Mouse (Mus musculus) spleen, postnatal 36 days (tissue): ENCODE data around the gene Als2cr12.
"Not testable (repeated sequence)": the region's sequence is repeated elsewhere in the genome, so short reads cannot be mapped to it uniquely, and the experiment has no call there.

Experiments used
- DNase-seq, 2 experiments: peaks; one replicate each; pipeline ENCODE4 v3.0.0; 2022; ENCODE audit warnings: low spot score in 2 of 2, mixed read lengths in 1 of 2

Gene Als2cr12

GRCm38 (mm10) chr1:58695810-58696209 is at the start of gene Als2cr12:
TSS of gene Als2cr12 (minus strand) at chr1:58695989.
- DNase-seq, result not testable (repeated sequence)

GRCm38 (mm10) chr1:58744645-58745044 is 48.9 kb upstream of the Als2cr12 start:
- peak in 1 of 2 experiments; percentile 41 for DNase-seq

GRCm38 (mm10) chr1:58743252-58743651 is 47.5 kb upstream of the Als2cr12 start:
- DNase-seq, result no peak

GRCm38 (mm10) chr1:58742571-58743021 is 46.8 kb upstream of the Als2cr12 start:
- no peak for DNase-seq

- DNase-seq, result no peak
Measured at GRCm38 (mm10) chr1:58739529-58739928, 43.7 kb upstream of the Als2cr12 start.

- DNase-seq, result no peak
Measured at GRCm38 (mm10) chr1:58736968-58737367, 41.2 kb upstream of the Als2cr12 start.

GRCm38 (mm10) chr1:58735962-58736361 is 40.2 kb upstream of the Als2cr12 start:
- DNase-seq, result no peak

- no peak for DNase-seq
Measured at GRCm38 (mm10) chr1:58734043-58734920, 38.5 kb upstream of the Als2cr12 start.

GRCm38 (mm10) chr1:58733636-58734035 is 37.8 kb upstream of the Als2cr12 start:
- DNase-seq, result no peak

- no peak for DNase-seq
Measured at GRCm38 (mm10) chr1:58728590-58728868, 32.7 kb upstream of the Als2cr12 start.

GRCm38 (mm10) chr1:58727747-58728589 is 32.2 kb upstream of the Als2cr12 start:
- no peak for DNase-seq

- DNase-seq, result no peak
Measured at GRCm38 (mm10) chr1:58727019-58727746, 31.4 kb upstream of the Als2cr12 start.

- no peak for DNase-seq
Measured at GRCm38 (mm10) chr1:58725767-58726166, 30.0 kb upstream of the Als2cr12 start.

GRCm38 (mm10) chr1:58725095-58725494 is 29.3 kb upstream of the Als2cr12 start:
- no peak for DNase-seq

- no peak for DNase-seq
Measured at GRCm38 (mm10) chr1:58724533-58724932, 28.7 kb upstream of the Als2cr12 start.

- DNase-seq, result no peak
Measured at GRCm38 (mm10) chr1:58723809-58724405, 28.1 kb upstream of the Als2cr12 start.

GRCm38 (mm10) chr1:58723062-58723808 is 27.4 kb upstream of the Als2cr12 start:
- DNase-seq, result no peak

GRCm38 (mm10) chr1:58722115-58722938 is 26.5 kb upstream of the Als2cr12 start:
- DNase-seq, result no peak

- DNase-seq, result peak; percentile 57 to 61
Measured at GRCm38 (mm10) chr1:58720988-58721387, 25.2 kb upstream of the Als2cr12 start.

- DNase-seq, result no peak
Measured at GRCm38 (mm10) chr1:58720090-58720489, 24.3 kb upstream of the Als2cr12 start.
